Mouse (Mus musculus): ENCODE data around the gene Srxn1. TPM values are rescaled to one million over a fixed set of nuclear protein-coding genes. Genes with fewer than 3 reads are reported as not detected.

Srxn1 gene
- total and polyA plus RNA-seq, 3 experiments, result not detected

DNA sequence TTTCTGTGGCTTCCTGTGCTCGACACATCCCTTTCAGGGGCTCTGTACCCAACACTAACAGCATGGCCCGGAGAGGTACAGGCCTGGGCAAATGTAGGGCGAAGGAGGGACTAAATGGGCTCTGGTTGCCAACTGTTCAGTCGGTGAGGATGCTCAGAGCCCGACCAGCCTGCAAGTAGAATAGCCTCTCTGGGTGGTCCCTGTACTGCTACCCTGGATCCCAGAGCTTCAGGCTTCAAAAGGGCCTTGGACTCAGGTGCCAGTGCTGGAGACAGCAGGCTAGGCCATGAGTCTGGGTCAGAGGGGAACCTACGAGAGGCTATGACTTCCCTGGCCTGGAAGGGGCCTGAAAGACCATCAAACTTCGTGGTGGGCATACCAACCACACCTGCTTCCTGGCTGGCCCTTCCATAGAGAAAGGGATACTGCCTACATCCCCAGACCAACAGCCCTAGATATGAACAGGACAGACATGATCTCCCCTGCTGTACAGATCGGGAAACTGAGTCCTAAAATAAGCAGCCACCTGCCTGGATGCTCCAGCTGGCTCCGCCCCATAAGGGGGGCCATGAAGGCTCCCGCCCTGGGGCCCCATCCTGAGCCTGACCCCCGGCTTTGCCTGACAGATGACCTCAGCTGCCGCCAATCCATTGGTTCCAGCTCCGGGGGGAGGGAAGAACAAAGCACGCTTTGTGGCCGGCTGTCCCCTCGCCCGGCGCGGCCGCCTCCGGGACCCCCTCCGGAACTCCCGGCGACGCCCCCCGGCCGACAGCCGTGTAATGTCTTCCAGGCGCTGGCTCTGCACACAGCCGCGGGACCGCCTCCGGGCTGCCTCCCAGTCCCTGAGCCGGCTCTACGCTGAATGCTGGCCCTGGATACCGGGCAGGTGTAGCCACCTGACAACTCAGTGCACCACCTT is 9.0 kb downstream of the Srxn1 start:
- dilution Hi-C loops (cut with MboI; ENCODE audit: extremely low pct_ligation_motif_present, extremely low pct_unique_long_range_greater_than_20kb, low sequenced_read_pairs) (no loop called here), in situ Hi-C loops (cut with MboI; ENCODE audit: low pct_ligation_motif_present, low pct_unique_long_range_greater_than_20kb, low sequenced_read_pairs) (loop anchor here (10.0 kb wide), 1 partner anchor 250 kb away; no protein-coding TSS in a partner anchor)
- TF ChIP-seq MAX (IDR thresholded peaks at IDR 0.05; ENCODE audit: low read length) (no peak), ETS1 (conservative IDR thresholded peaks at IDR 0.05; ENCODE audit: low read depth, low read length) (no peak)
- Histone ChIP-seq H3K79me2 (replicated peaks; ENCODE audit: control insufficient read depth, extremely low read depth, insufficient read depth, poor library complexity, severe bottlenecking) (no peaks in the 10 kb centered on the region), H3K9me3 (replicated peaks; ENCODE audit: low read length) (no peaks in the 10 kb centered on the region), H3K27me3 (replicated peaks) (peaks cover 77% of the 10 kb centered on the region), H3K4me3 (replicated peaks in 1 of 3; ENCODE audit: low read depth in 2 of 3, low read length in 2 of 3, poor library complexity in 1 of 3) (no peak overlapping the region), H3K36me3 (replicated peaks in 1 of 2; ENCODE audit: control insufficient read depth in 1 of 2, insufficient read depth in 1 of 2, low read length in 1 of 2) (no peaks in the 10 kb centered on the region), H3K4me2 (ENCODE audit: insufficient read depth, low read depth, poor library complexity, severe bottlenecking) (no peak overlapping the region), H3K4me1 (ENCODE audit: control insufficient read depth in 1 of 2, insufficient read depth in 2 of 2) (peaks cover 0 to 7% of the 10 kb centered on the region in 2 experiments; a peak in 2 of 4 replicates), H3K27ac (ENCODE audit: insufficient read depth, low read depth) (no peak overlapping the region), H3K9ac (ENCODE audit: insufficient read depth, low read depth) (no peak overlapping the region)
- DNase-seq (ENCODE audit: extremely low read depth), result no peak

DNA sequence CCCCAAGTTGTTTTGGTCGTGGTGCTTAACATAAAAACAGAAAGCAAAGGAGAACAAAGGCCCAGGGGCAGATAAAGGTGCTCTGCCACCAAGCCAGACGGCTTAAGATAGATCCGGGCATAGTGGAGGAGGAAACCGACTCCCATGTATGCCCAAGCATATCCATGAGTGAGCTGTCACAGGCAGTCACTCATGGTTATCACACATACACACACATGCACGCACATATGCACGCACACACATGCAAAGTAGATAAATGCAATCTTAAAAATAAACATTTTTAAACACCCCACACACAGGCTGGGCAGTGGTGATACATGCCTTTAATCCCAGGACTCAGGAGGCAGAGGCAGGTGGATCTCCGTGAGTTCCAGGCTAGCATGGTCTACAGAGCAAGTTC is 12.4 kb downstream of the Srxn1 start:
- in situ Hi-C loops (cut with MboI; ENCODE audit: low pct_ligation_motif_present, low pct_unique_long_range_greater_than_20kb, low sequenced_read_pairs) (loop anchor here (10.0 kb wide), 1 partner anchor 247 kb away; no protein-coding TSS in a partner anchor), dilution Hi-C loops (cut with MboI; ENCODE audit: extremely low pct_ligation_motif_present, extremely low pct_unique_long_range_greater_than_20kb, low sequenced_read_pairs) (no loop called here)
- Histone ChIP-seq H3K4me2 (ENCODE audit: insufficient read depth, low read depth, poor library complexity, severe bottlenecking) (no peak overlapping the region), H3K4me1 (ENCODE audit: control insufficient read depth in 1 of 2, insufficient read depth in 2 of 2) (peaks cover 0 to 7% of the 10 kb centered on the region in 2 experiments; a peak in 2 of 4 replicates), H3K4me3 (replicated peaks in 1 of 3; ENCODE audit: low read depth in 2 of 3, low read length in 2 of 3, poor library complexity in 1 of 3) (no peak overlapping the region), H3K9me3 (replicated peaks; ENCODE audit: low read length) (no peaks in the 10 kb centered on the region), H3K9ac (ENCODE audit: insufficient read depth, low read depth) (no peak overlapping the region), H3K27me3 (replicated peaks) (peaks cover 81% of the 10 kb centered on the region), H3K36me3 (replicated peaks in 1 of 2; ENCODE audit: control insufficient read depth in 1 of 2, insufficient read depth in 1 of 2, low read length in 1 of 2) (no peaks in the 10 kb centered on the region), H3K79me2 (replicated peaks; ENCODE audit: control insufficient read depth, extremely low read depth, insufficient read depth, poor library complexity, severe bottlenecking) (no peaks in the 10 kb centered on the region), H3K27ac (ENCODE audit: insufficient read depth, low read depth) (no peak overlapping the region)
- TF ChIP-seq UBTF (IDR thresholded peaks at IDR 0.05; ENCODE audit: low read depth, low read length) (no peak), ZNF384 (IDR thresholded peaks at IDR 0.05; ENCODE audit: low read depth, low read length) (no peak), CTCF (conservative IDR thresholded peaks at IDR 0.05 in 1 of 2, IDR thresholded peaks at IDR 0.05 in 1 of 2; ENCODE audit: low read depth in 2 of 2, low read length in 2 of 2) (no peak), MAZ (IDR thresholded peaks at IDR 0.05; ENCODE audit: low read depth, low read length) (no peak), MAX (IDR thresholded peaks at IDR 0.05; ENCODE audit: low read length) (no peak), ZC3H11A (IDR thresholded peaks at IDR 0.05; ENCODE audit: low read depth, low read length) (no peak), SIN3A (IDR thresholded peaks at IDR 0.05; ENCODE audit: low read length) (no peak), ZKSCAN1 (IDR thresholded peaks at IDR 0.05; ENCODE audit: borderline replicate concordance, low read depth, low read length) (no peak), TCF12 (IDR thresholded peaks at IDR 0.05; ENCODE audit: low read depth, low read length) (no peak), GABPA (IDR thresholded peaks at IDR 0.05; ENCODE audit: insufficient replicate concordance, low read depth, low read length) (no peak), ELF1 (IDR thresholded peaks at IDR 0.05; ENCODE audit: low read depth, low read length) (no peak), RCOR1 (conservative IDR thresholded peaks at IDR 0.05; ENCODE audit: low read depth, low read length) (no peak), TBP (conservative IDR thresholded peaks at IDR 0.05; ENCODE audit: low read depth, low read length) (no peak), E2F4 (IDR thresholded peaks at IDR 0.05; ENCODE audit: insufficient replicate concordance, low read depth, low read length) (no peak), IRF4 (IDR thresholded peaks at IDR 0.05; ENCODE audit: low read depth, low read length) (no peak), PAX5 (IDR thresholded peaks at IDR 0.05; ENCODE audit: low read length) (no peak), CHD2 (IDR thresholded peaks at IDR 0.05; ENCODE audit: low read length) (no peak)
- no peak for DNase-seq (ENCODE audit: extremely low read depth)
